Mouse (Mus musculus): ENCODE measurements around the gene Sptbn4. TPM values are rescaled to one million over a fixed set of nuclear protein-coding genes. Genes with fewer than 3 reads are reported as not detected.
"Not testable (repeated sequence)": the region's sequence is repeated elsewhere in the genome, so short reads cannot be mapped to it uniquely, and the experiment has no call there.

The Sptbn4 gene
- 100 to 1,000 TPM; 132 to 146 TPM for total RNA-seq (2021)

DNA sequence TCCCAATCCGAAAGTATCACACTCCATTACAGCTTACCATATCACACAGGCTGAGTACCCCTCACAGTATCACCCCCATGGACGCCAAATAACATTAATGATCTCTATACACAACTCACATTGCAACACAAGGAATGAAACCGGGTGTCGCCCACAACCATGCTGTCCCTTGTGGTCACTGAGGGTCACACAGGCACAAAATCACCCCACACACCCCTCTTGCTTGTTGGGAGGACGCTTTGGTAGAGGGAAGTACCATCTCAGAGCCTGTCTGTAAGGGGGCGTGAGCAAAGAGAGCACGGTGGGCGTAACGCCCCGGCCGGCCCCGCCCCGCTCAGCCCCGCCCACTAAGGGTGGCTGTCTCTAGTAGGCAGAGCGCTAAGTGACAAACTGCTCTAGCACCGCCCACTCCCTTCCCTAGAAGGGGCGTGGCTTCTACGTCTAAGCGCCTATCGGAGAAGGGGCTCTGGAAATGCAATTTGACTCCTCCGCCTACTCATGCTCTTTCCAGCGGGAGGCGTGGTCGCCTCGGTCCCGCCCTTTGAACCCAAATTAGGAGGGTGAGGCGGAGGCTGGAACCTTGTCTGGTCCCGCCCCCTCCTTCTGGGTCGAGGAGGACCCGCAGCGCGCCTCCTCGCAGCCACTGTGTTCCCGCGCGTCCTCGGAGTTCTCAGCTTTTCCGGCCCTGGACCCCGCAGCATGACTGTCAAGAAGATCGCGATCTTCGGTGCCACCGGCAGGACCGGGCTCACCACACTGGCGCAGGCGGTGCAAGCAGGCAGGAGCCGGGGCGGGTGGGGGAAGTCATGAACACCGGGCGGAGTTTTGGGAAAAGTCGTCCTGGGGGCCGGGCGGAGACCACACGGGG lies at the start of gene Sptbn4, which contains the start of gene Blvrb:
Gene Sptbn4, minus strand, starts transcription at position 268 of the 868 bp plus-strand sequence.
Gene Blvrb, plus strand, starts transcription at position 560 of the 868 bp plus-strand sequence.
- DNase-seq, result peak; percentile 97 to 99

DNA sequence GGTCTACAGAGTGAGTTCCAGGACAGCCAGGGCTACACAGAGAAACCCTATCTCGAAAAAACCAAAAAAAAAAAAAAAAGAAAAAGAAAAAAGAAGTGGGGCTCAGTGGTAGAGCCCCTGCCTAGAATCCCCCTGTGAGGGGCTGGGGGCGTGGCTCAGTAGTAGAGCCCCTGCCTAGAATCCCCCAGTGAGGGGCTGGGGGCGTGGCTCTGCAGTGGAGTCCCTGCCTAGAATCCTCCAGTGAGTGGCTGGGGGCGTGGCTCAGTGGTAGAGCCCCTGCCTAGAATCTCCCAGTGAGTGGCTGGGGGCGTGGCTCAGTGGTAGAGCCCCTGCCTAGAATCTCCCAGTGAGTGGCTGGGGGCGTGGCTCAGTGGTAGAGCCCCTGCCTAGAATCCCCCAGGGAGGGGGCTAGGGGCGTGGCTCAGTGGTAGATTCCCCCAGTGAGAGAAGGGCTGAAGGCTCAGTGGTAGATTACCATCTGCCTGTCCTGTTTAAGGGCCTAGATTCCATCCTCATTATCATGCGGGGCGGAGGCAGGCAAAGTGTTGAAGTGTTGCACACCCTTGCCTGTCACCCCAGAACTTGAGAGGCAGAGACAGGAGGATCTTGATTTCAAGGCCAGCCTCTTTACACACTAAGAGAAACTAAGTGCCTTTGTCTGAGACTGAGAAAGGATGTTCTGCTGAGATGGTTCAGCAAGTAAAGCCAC lies 47.3 kb upstream of the Sptbn4 start:
- DNase-seq, result not testable (repeated sequence)

DNA sequence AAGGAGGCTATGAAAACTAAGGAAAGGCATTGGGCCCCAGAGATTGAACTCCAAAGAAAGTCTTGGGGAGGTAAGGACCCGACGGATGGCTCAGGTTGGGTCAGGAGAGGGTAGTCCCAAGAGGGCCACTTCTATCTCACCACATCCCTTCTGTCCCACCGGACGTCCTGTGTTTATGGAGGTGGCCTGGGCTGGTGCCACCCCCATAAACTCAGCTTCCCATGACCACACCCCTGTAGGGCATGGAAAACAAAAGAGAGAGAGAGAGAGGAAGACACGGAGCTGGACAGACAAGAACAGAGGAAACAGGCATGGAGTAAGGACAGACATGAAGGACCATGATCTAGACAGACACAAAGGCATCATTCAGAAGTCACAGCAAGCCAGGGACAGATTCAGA lies 46.0 kb upstream of the Sptbn4 start:
- DNase-seq, result no peak

DNA sequence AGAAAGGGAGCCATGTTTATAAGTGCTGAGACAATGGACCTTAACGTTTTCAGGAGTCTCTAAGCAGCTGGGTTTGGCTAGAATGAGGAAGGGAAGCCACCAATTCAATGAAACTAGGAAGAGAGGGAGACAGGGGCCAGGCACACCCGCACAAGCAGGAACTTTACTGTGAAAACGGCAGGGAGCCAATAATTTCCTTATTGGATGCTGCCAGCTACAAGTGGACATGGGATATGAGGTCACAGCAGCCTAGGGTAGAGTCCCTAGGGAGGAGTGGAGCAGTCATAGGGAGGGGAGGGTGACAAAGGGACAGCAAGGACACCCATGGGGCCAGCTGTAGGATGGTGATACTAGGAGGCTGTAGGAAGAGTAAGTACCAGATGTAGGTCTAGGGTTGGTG lies 45.5 kb upstream of the Sptbn4 start:
- DNase-seq, result no peak

DNA sequence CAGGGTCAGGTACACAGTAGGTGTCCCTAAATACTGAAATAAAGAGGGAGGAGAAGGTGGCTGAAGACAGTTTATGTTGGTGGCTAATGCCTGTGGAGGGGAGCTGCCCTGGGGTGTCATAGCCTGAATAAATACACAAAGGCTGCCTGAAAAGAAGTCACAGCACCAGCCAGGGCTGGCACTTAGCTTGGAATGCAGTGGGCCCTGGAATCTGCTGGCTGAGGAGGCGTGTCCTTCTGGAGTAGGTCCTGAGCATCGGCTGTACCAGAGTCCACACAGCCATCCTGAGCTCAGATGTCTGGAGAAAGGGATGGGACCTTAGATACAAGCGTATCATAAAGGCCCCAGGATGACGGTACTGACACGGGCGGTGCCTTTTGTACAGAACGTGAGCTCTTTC lies 44.4 kb upstream of the Sptbn4 start:
- DNase-seq, result no peak

DNA sequence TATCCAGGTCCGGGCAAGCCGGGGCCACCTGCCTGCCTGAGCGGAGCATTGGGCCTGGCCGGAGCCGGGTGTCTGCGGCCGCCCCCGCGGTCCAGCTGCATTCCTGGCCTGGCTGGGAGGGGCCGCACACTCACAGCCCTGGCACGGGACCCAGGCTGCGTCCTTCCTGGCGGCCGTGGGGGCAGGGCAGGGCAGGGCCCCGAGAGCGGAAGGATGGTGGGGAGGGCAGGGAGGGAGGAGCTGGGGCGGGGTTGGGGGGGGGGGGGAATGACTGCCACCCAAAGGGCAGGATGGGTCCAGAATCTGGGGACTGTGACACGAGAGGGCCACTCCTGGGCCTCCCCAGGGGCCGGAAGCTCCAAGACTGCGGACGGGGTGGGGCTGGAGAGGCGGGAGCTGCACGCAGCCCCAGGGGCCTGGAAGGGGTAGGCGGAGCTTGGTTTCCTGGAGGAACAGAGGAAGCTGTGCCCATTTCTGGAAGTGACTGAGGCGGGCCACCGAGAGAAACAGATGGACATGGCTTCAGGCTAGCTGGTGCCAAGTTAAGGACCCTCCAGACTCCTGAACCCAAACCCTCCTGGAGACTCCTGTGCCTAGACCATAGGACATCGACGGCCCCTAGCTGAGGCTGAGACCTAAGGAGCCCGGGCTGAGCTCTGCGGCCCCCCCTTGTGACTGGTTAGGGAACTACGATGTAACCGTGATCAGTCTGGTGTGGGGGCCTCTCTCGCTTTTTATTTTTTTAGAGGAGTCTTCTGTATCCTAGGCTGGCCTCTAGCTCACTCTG lies 43.2 kb upstream of the Sptbn4 start:
- DNase-seq, result peak; percentile 84 to 87

DNA sequence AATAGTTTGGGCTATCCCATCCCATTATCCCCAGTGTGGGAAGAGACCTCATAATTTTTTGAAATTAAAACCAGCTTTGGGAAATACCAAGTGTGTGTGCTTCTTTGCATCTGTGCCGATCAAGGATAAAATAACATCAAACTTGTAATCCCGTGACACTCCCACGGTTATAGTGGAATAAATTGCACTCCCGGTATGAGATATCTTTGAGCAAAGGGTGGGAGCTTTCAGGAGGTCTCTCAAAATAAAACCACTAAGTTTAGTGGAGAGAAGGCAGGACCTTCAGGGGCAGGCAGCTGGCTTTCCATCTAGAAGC lies 42.7 kb upstream of the Sptbn4 start:
- DNase-seq, result no peak

DNA sequence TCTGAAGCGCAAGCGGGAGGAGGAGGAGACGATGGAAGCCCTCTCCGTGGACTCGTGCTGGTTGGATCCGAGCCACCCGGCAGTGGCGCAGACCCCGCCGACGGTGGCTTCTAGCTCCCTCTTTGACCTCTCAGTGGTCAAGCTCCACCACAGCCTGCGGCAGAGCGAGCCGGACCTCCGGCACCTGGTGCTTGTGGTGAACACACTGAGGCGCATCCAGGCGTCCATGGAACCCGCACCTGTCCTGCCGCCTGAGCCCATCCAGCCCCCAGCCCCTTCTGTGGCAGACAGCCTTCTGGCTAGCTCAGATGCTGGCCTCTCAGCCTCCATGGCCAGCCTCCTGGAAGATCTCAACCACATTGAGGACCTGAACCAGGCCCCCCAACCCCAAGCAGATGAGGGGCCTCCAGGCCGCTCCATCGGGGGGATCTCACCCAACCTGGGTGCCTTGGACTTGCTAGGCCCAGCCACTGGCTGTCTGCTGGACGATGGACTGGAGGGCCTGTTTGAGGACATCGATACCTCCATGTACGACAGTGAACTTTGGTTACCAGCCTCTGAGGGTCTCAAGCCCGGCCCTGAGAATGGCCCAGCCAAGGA lies 41.9 kb upstream of the Sptbn4 start:
- no peak for DNase-seq

DNA sequence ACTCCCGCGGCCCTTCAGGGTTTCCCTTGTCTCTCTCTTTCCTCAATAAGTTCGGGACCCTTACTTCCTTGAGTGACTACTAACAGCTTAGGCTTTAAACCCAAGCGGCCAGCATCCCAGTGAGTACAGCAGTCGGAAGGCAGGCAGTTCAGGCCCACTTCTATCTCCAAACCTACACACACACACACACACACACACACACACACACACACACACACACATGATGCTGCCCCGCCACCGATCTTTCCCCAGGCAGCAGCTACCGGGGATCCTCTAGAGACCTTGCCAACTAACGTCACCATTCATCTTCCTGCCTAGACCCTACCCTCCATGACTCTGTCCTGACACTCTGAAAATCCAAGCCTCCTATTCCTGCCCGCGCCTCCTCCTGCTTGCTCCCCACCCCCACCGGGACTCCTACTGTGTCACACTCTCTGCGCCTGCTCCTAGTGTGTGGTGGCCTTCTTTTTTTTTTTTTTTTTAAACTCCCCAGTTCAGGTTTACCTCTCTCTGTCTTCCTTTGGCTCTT lies 40.3 kb upstream of the Sptbn4 start:
- DNase-seq, result no peak

DNA sequence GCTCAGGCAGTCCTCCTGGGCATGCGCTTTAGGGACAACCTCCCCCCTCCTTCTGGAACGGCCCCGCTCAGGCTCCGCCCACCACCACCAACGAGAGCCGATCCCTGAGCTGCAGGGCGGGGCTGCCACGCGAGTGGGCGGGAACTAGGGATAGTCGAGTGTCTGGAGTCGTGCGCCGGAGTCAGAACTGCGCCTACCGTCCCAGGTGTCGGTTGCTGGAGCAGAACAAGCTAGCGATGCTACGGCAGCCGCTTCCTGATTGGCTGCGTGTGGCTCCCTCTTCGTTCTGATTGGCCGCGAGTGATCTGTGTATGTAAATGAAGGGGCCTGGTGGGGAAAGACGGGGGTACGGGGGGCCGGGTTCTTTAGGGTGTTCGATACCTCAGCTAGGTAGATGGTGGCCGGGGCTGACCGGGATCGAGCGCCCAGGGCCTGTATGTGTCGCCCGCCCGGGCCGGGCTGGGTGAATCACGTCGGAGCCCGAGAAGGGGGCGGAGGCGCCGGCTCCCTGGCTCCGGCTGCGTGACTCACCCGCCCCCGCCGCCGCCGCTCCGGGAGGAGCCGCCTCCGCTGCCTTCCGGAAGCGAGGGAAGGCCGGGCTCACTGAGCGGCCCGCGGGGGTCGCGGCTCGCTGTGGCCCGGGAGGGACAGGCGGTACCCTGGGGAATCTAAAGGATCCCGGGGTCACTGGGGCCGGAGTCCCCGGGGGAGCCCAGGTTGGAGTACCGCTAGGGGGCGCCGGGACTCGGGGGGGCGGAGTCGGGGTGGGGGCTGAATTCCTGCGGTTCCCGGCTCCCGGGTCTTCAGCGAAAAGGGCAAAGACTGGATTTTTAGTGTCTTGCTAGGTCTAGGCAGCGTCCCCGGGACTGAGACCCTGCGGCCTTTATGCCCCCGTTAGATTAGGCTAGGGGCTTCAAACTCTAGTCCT lies 39.5 kb upstream of the Sptbn4 start, which contains the start of gene Sertad1:
Gene Sertad1, plus strand, starts transcription at position 141 of the 928 bp plus-strand sequence.
- DNase-seq, result peak; percentile 100

DNA sequence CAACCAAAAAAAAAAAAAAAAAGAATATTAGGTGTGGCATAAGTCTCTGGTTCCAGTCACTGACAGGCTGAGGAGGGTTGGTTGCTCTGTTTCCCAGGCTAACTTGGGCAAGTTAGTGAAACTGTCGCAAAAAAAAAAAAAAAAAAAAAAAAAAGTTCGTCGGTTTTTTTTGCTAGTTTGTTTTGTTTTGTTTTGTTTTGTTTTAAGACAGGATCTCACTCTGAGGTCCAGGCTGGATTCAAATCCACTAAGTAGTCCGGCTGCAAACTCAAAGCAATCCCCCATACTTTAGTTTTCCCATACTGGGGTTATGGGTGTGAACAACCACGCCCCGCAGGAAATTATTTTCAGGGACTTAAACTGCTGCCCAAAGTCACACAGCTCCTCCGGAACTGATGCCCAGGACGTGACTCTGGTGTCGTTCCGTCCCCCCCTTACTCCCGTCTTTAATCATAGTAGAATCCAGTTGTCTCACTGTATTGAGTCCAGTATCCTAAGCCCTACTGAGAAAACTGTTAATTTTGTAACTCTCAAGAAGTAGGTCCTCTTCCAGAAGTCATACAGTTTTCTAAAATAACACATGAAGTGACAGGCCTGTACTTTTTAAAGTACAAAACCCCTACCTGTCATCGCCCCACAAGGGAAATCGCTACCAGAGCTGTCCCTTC lies 38.8 kb upstream of the Sptbn4 start:
- DNase-seq, result no peak

DNA sequence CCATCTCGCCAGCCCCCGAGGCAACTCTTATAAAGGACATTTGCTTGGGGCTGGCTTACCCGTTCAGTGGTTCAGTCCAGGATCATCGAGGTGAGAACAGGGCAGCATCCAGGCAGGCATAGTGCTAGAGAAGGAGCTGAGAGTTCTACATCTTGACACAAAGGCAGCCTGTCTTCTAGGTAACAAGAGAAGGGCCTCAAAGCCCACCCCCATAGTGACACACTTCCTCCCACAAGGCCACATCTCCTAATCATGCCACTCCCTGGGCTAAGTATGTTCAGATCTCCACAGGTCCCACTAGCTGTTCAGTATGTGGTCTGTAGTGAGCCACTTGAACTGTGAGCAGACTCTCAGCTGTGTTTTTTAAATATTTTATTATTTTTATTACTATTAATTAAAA lies 36.4 kb upstream of the Sptbn4 start:
- no peak for DNase-seq

DNA sequence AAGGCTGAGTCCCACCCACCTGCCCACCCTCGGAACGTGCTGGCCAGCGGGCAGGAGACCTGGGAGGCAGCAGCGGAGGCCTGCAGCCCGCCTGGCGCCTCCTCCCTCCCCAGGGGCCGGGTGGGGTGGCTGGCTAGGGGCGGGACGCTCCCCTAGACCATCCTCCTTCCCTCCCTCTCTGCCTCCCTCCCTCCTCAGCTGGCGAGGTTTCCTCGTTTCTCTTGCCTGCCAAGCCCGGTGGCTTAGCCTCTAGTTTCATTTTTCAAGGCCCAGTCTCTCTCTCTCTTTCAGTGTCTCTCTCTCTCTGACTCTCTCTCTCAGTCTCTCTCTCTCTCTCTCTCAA lies 34.1 kb upstream of the Sptbn4 start:
- peak; percentile 66 to 76 for DNase-seq

DNA sequence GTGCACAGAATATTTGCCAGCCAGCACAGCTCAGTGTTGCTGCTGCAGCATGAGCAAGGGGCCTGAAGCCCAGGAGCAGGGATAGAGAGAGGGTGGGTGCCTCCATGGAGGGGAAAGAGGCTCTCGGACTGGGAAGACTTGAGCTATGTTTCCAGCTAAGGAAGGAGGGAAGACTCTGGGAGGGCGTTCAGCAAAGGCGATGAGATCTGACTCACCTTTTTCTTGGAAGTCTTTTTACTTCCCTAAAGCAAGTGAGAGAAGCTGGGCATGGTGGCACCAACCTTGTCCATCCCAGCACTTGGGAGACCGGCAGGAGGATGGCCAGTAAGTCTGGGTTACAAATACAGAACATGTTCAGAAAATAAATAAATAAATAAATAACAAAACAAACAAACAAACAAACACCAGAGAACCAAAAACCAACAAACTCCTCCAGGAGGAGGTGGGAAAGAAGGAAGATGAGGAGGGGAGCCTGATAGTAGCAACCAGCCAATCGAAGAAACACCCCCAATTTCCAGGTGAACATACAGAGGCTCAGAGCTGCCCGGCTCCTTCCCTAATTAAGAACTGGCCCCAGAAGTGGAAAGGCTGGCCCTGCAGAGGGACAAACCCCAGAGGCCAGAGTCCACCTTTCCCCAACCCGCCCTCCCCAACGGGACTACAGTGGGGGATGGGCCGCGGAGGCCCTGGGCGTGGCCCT lies 33.6 kb upstream of the Sptbn4 start:
- DNase-seq, result no peak

DNA sequence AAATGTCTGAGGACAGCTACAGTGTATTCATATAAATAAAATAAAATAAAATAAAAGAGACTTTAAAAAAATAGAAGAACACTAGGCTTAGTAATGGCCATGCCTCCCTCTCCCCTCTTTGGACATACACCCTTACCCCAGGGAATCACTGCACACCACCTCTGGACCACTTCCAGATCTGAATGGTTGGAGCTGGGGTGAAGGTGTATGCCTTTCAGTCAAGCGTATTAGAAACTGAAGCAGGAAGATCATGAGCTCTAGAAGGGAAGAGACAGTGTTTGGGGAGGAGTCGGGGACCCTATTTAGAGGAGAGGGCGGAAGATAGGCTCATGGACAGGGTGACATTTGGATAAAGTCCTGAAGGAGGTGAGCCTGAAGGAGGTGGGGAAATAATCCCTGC lies 33.0 kb upstream of the Sptbn4 start:
- DNase-seq, result no peak

DNA sequence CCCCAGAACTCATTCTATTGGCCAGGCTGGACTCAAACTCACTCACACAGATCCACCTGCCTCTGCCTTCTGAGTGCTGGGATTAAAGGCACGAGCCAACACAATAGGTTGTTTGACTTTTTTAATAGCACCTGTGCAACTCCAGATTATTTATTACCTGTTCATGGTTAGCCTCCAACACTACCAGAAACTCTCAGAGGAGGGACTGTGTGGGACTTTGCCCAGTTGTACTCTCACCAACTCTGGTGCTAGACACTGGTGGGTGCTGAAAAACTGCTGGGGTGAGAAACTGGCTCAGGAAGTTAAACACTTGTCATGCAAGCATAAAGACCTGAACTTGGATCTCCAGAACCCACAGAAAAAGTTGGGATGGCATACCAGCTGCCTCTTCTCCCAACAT lies 32.3 kb upstream of the Sptbn4 start:
- DNase-seq, result no peak

DNA sequence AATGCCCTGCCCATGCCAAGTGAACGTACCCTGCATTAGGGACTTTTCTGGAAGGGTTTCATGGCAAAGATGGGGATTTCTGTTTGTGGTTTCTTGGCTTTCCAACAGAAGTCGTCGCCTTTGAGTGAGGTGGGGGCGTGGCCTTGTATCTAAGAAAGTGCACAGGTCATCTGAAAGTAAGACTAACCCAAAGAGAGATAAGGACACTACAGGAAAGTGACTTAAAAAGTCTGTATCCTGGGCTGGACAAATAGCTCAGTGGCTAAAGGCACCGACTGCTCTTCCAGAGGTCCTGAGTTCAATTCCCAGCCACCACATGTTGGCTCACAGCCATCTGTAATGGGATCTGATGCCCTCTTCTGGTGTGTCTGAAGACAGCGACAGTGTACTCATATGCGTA lies 31.1 kb upstream of the Sptbn4 start:
- DNase-seq, result no peak

DNA sequence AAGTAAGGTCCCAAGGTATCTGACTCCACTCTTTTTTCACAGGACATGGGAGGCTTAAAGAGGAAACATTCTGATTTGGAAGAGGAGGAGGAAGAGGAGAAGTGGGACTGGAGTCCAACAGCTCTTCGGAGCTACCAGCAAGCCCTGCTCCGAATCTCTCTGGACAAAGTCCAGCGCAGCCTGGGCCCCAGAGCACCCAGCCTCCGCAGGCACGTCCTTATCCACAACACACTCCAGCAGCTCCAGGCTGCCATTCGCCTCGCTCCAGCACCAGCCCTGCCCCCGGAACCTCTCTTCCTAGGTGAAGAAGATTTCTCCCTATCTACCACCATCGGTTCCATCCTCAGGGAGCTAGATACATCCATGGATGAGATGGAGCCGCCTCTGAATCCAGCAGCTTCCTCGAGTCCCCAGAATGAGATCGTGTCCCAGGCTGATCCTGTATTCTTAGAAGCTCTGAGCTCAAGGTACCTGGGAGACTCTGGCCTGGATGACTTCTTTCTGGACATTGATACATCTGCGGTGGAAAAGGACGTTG lies 28.7 kb upstream of the Sptbn4 start:
- no peak for DNase-seq

DNA sequence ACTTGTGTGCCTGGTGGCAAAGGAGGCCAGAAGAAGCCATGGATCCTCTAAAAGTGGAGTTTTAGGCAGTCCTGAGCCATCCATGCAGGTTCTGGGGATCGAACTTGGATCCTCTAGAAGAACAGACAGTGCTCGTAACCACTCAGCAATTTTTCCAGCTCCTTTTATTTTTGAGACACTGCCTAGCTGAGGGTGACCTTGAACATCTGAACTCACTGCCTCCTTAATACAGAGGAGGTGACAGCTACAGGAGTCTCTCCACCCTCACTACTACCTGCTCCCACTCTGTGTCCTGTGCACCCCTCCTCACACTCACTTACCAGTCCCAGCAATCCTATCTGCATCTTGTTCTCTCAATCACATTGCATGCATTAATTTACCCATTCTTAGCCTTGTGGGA lies 28.1 kb upstream of the Sptbn4 start:
- no peak for DNase-seq

DNA sequence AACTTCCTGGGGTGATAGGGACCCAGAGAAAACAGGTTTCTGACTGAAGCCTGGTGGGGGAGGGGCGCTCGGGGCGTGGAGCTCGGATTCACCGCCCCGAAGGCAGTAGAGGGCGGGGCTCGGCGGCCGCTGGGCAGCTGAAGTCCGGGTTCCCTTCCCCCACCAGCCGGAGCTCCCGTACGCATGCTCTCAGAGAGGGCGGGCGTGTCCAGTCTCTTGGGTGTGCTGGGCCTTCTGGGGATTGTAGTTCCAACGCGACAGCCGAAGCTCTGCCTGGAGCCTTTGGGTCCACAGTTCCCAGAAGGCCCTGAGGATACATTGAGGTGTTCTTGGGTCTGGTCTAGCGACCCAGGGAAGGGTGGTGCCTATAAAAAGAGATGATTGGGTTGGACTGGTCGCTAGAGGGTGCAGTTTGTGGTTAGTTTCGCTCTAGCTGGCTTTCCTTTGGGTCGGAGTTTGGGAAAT lies 27.0 kb upstream of the Sptbn4 start:
- DNase-seq, result peak; percentile 95 to 96

Data from layer of hippocampus, postnatal 36 days (tissue).